Mouse (Mus musculus) kidney, adult 8-10 months (tissue): ENCODE results near the gene Adora3.

Experiments
- DNase-seq, 2 experiments: peaks; one replicate each; pipeline ENCODE4 v3.0.0; 2022

Adora3 gene

GRCm38 (mm10) chr3:105877252-105877803 lies 6.7 kb downstream of the Adora3 start:
- DNase-seq: no peak

- DNase-seq: no peak
These were observed 7.3 kb downstream of the Adora3 start for GRCm38 (mm10) chr3:105877919-105878318.

DNA sequence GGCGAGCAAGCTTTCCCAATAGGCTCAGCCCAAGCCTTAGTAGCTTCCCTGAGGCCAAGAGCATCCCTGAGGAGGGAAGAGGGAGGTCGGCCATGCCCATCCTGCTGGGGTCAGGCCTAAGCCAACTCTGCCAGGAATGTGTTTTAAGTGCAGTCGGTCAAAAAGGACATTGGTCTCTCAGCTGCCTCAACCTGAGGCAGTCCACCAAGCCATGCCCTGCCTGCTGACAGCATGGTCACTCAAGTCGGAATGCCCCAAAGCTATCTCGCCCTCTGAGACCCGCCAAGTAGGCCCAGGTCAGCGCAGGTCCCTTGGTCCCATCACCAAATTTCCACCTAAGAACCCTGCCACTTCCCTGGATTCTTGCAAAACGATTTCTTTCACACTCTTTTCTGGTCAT lies 8.1 kb downstream of the Adora3 start:
- DNase-seq: no peak

- no peak for DNase-seq
These were observed 9.8 kb downstream of the Adora3 start for GRCm38 (mm10) chr3:105880419-105880818.

GRCm38 (mm10) chr3:105882105-105882504 lies 11.4 kb downstream of the Adora3 start:
- DNase-seq: no peak

- no peak for DNase-seq
These were observed 12.5 kb downstream of the Adora3 start for GRCm38 (mm10) chr3:105883111-105883510.

- no peak for DNase-seq
These were observed 18.3 kb downstream of the Adora3 start for GRCm38 (mm10) chr3:105888961-105889360.

DNA sequence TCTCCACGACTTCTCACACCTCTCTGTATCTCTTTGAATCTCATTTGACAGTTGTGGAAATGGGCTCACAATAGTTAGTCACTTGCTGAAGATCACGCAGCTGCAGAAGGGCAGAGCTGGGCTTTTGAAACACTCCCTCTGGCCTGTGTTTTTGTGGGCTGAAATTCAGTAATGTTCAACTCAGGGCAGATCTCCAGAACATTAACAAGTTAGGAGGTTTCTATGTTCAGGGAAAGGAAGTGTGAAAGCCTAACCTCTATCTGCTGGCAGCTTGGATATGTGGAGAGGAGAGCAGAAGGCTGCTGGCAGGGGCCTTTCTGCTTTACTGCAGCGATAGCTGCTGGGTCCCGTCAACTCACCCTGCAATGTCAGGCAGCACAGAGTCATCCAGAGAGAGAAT lies 19.6 kb downstream of the Adora3 start:
- no peak for DNase-seq

- no peak for DNase-seq
These were observed 20.5 kb downstream of the Adora3 start for GRCm38 (mm10) chr3:105891141-105891540.

GRCm38 (mm10) chr3:105891760-105892571 lies 21.3 kb downstream of the Adora3 start:
- peak in 1 of 2 experiments; percentile 23 for DNase-seq

DNA sequence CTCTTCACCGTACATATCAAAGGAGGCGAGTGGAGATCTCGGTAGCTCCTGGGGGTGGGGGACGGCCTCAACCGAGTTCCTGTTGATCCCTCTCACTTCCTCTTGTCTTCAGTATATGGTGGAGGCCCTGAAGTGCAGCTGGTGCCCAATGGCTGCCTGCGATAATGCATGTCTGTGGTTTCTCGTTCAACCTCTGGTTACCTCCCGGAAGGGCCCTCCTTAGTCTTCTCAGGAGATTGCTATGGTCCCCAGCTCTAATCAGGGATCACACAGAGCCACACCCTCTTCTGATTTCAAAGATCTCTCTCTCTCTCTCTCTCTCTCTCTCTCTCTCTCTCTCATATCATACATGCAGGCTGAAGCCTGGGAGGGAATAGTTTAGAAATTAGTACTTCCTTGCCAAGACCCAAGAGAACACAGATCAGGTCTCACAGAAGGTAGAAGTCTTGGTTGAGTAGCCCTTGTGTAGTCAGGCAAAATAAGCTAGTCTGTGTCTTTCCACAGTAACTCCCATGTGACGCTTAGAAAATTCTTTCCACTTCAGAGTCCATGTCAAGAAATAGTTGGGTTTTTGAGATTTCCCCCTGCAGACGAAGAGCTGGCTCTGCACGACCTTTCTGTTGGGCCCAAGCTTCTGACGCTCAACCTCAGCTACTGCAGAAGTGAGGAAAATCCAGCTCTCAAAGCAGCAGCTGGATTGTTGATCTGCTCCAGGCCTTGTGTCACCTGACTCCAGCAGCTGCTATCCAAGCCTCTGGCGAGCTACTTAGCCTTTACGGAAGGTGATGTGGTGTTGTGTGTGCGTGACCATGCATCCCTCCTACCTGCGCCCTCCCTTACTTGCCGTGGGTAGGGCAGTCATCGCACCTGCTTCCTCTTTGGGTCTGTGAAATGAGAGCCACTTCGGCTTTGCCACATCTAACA lies 22.2 kb downstream of the Adora3 start:
- no peak for DNase-seq

- no peak for DNase-seq
These were observed 23.3 kb downstream of the Adora3 start for GRCm38 (mm10) chr3:105893941-105894391.

- DNase-seq: peak; percentile 76 to 87
These were observed 24.2 kb downstream of the Adora3 start for GRCm38 (mm10) chr3:105894601-105895592.

GRCm38 (mm10) chr3:105896811-105897210 lies 26.2 kb downstream of the Adora3 start:
- DNase-seq: no peak

GRCm38 (mm10) chr3:105898325-105898724 lies 27.7 kb downstream of the Adora3 start:
- DNase-seq: no peak

DNA sequence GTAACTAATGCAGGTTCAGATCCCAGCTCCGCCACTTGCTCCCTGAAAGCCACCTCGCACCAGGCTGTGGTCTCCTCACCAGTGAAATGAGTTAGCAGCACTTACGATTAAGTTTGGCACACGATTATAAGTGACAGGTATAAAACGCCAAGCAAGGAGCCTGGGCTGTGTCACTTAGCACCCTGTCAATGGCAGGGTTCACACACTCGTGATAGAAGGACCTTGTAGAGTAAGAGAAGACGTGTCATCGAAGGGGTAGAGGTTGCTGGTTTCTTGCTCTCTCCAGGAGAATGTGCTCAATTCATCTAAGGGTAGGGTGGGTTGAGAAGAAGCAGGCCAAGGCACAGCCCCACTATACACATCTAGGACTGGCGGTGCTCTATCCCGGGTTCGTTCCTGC lies 28.2 kb downstream of the Adora3 start:
- DNase-seq: no peak

GRCm38 (mm10) chr3:105899394-105900147 lies 28.9 kb downstream of the Adora3 start:
- DNase-seq: peak; percentile 75 to 87

- DNase-seq: no peak
These were observed 29.6 kb downstream of the Adora3 start for GRCm38 (mm10) chr3:105900266-105900665.

- DNase-seq: no peak
These were observed 30.1 kb downstream of the Adora3 start for GRCm38 (mm10) chr3:105900716-105901115.

GRCm38 (mm10) chr3:105901468-105901867 lies 30.8 kb downstream of the Adora3 start:
- no peak for DNase-seq

GRCm38 (mm10) chr3:105904213-105904612 lies 33.6 kb downstream of the Adora3 start:
- DNase-seq: no peak
